Mouse (Mus musculus) cerebellum, adult 9-11 months (tissue): Measurements from ENCODE around the gene Pgf.
"Not testable (repeated sequence)": the region's sequence is repeated elsewhere in the genome, so short reads cannot be mapped to it uniquely, and the experiment has no call there.

Source experiments
- DNase-seq: peaks from one replicate; pipeline ENCODE4 v3.0.0; 2022

The Pgf gene

GRCm38 (mm10) chr12:85153011-85153410 is 24.6 kb downstream of the Pgf start:
- DNase-seq: no peak

GRCm38 (mm10) chr12:85151002-85151774 is 26.4 kb downstream of the Pgf start, which contains the start of gene Rps6kl1:
TSS of gene Rps6kl1 (minus strand) at chr12:85151264.
- peak; percentile 93 for DNase-seq

GRCm38 (mm10) chr12:85150321-85151001 is 27.1 kb downstream of the Pgf start:
- no peak for DNase-seq

DNA sequence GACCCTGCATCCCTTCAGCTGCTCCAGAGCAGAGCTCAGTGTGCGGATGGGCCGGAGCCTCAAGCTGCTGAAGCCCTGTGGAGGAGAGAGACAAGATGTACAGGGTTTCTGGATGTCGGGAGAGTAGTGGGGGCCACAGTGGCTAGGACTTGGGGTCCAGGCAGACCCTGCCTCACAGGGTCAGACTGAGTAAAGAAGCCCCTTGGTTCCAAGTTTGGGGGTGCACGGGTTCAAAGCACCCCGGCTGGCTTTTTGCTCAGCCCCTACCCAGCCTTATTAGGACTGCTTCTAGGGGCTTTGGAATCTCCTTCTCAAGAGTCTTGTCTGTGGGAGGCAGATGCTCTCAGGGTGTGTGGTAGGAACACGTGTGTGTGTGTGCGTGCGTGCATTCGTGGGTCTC is 30.7 kb downstream of the Pgf start:
- DNase-seq: no peak

DNA sequence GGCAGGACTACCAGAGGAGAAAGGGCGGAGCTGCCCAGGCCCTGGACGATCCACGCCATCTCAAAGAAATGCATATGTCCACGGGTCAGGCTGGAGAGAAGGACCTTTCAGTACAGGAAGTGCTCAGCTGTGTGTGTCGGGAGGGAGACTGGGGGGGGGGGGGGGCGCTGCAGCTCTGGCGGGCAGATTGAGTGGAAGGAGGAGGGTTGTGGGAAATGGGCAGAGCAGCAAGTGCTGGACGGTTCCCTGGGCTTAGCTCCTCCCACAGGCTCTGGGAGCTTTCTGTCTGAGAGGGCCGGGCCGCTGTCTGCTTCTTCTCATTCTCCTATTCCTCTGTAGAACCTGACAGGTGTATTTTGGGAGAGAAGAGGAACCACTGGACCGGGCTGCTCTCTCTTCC is 31.2 kb downstream of the Pgf start:
- DNase-seq: no peak

GRCm38 (mm10) chr12:85145630-85146029 is 32.0 kb downstream of the Pgf start:
- DNase-seq: no peak

DNA sequence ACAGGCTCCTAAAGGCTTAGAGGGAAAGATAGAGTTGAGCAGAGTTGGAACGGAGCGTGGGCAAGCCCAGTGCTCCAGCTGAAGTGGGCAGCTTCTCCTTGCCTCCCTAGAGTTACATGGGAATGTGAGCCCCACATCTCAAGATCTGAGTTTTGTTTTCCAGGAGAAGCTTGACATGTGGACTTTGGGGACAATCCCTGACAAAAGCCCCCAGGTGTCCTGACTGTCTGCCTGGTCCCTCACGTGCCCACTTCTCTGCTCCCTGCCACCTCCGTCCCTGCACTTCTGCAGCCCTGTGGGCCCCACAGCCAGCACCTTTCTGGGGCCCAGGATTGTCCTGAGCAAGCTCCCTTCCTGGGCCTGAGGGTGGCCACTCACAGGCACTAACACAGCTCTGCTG is 32.8 kb downstream of the Pgf start:
- no peak for DNase-seq

DNA sequence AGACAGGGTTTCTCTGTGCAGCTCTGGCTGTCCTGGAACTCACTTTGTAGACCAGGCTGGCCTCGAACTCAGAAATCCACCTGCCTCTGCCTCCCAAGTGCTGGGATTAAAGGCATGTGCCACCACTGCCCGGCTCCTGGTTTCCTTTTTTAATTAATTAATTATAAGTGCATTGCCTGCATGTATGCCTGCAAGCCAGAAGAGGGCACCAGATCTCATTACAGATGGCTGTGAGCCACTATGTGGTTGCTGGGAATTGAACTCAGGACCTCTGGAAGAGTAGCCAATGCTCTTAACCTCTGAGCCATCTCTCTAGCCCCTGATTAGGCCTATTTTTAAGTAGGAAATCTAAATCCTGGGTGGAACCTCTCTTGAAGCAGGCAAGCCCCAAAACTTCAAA is 33.3 kb downstream of the Pgf start:
- DNase-seq: not testable (repeated sequence)

- peak; percentile 73 for DNase-seq
Measured at GRCm38 (mm10) chr12:85142803-85143202, 34.8 kb downstream of the Pgf start.

- no peak for DNase-seq
Measured at GRCm38 (mm10) chr12:85141096-85141495, 36.5 kb downstream of the Pgf start.

- no peak for DNase-seq
Measured at GRCm38 (mm10) chr12:85140036-85140701, 37.4 kb downstream of the Pgf start.

GRCm38 (mm10) chr12:85136627-85137026 is 41.0 kb downstream of the Pgf start:
- DNase-seq: no peak

DNA sequence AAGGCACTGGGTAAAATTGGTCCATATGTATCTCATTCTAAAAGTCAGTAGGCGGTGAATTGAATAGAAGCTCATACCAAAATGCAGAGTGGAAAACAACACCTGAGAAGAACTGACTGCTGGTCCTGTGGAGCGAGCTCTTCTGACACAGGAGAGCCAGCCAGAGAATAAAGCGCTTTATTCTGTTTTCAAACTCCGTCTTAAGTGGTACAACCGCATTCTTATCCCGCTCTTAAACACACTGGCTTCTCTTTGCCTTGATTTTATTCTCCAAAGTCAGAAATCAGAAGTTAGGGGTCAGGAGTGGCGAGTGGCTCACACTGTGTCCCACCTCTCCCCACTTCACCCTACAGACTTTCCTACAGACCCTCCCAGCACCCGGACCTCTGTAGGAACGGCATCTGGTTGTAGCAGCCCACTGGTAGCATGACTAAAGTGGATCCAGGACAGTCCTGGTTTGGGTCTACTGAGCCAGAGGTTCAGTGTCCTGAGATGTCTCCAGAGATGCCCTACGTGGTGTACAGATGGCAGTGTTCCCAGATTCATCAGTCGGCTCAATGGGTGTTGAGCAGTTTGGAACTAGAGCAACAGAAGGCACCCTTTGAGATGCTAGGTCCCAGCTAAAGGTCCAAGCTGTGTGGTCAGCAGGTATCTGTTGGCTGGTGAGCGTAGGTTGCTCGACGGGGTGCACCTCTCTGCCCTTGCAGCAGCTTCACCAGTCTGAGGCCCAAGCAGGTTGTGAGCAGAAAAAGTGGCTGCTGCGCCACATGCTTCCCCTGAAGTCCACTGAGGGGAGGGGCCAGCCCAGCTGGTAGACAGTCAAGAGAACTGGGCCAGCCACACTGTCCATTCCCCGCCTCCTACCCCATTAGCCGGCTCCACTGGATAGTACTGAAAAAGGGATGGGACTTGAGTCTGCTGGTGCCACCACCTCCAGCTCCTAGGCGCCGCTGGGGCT is 41.8 kb downstream of the Pgf start:
- DNase-seq: peak; percentile 51

GRCm38 (mm10) chr12:85134043-85134794 is 43.4 kb downstream of the Pgf start:
- DNase-seq: no peak

DNA sequence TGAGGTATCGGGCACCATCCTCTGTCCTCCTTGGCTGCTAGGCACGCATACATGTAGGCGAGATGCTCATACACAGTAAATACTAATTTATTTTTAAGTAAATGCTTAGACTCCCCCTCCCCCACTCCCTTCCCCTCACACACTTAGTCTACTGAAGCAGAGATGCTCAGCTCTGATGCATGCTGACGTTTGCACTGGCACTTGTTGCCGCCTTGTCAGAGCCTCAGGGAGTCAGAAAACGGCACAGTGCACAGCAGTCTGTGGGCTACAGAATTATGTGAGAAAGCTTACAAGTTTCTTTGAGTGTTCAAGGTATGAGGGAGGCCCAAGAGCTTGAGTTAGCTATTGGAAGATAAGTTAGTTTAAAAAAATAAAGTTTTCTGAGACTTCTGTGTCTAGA is 46.2 kb downstream of the Pgf start:
- no peak for DNase-seq

GRCm38 (mm10) chr12:85129426-85129978 is 48.1 kb downstream of the Pgf start:
- DNase-seq: no peak

- no peak for DNase-seq
Measured at GRCm38 (mm10) chr12:85126986-85127603, 50.5 kb downstream of the Pgf start.

DNA sequence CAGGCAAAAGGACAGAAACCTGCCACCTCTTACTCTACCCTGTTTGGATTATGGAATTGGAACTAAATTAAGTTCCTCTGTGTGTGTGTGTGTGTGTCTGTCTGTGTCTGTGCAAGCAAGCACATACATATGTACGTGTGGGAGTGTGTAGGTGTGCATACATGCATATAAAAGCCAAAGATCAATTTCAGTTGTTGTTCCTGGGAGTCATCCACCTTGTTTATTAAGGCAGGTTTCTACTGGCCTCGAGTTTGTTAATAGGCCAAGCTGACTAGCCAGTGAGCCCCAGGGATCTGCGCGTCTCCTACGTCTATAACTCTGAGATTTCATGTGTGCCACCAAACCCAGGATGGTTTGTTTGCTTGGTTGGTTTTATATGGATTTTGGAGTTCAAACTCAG is 52.8 kb downstream of the Pgf start:
- no peak for DNase-seq

GRCm38 (mm10) chr12:85123645-85124044 is 53.9 kb downstream of the Pgf start:
- no peak for DNase-seq

GRCm38 (mm10) chr12:85123108-85123530 is 54.5 kb downstream of the Pgf start:
- DNase-seq: no peak
